Mouse (Mus musculus) induced T-regulatory cell, adult 2 months (primary cell): ENCODE measurements around the gene Gm10715.
"Not testable (repeated sequence)": the region's sequence is repeated elsewhere in the genome, so short reads cannot be mapped to it uniquely, and the experiment has no call there.

ENCODE experiments used
- DNase-seq: peaks from one replicate; pipeline ENCODE4 v3.0.0-alpha.2; 2012; ENCODE audit warnings: low read depth

Gm10715 gene

GRCm38 (mm10) chr9:3024912-3025467 lies 11.7 kb upstream of the Gm10715 start, which contains the start of gene Gm10717:
TSS of gene Gm10717 (plus strand) at chr9:3025417.
- DNase-seq, result not testable (repeated sequence)

GRCm38 (mm10) chr9:3025653-3026052 lies 11.0 kb upstream of the Gm10715 start:
- DNase-seq, result not testable (repeated sequence)

GRCm38 (mm10) chr9:3026136-3026535 lies 10.5 kb upstream of the Gm10715 start:
- not testable (repeated sequence) for DNase-seq

GRCm38 (mm10) chr9:3026741-3027140 lies 9.9 kb upstream of the Gm10715 start:
- DNase-seq, result not testable (repeated sequence)

- peak; percentile 70 for DNase-seq
Observed at GRCm38 (mm10) chr9:3027200-3027599, 9.5 kb upstream of the Gm10715 start.

- not testable (repeated sequence) for DNase-seq
Observed at GRCm38 (mm10) chr9:3029276-3030000, 7.2 kb upstream of the Gm10715 start.

- peak; percentile 94 for DNase-seq
Observed at GRCm38 (mm10) chr9:3030677-3031318, 5.9 kb upstream of the Gm10715 start.

GRCm38 (mm10) chr9:3034299-3034698 lies 2.4 kb upstream of the Gm10715 start, which contains the start of gene Gm17535:
TSS of gene Gm17535 (plus strand) at chr9:3034599.
- not testable (repeated sequence) for DNase-seq

- DNase-seq, result peak; percentile 40
Observed at GRCm38 (mm10) chr9:3038161-3038560, 1.5 kb downstream of the Gm10715 start.
